Mouse (Mus musculus) myocyte (in vitro differentiated cells): ENCODE results near the gene Palmd. TPM values are rescaled to one million over a fixed set of nuclear protein-coding genes. Genes with fewer than 3 reads are reported as not detected.
A peak's percentile ranks its signal among the peaks of the same experiment; 100 is the strongest.

Experiments
- H3K27me3 ChIP-seq: one replicate; pipeline ENCODE4 v1.6.1; 2011; ENCODE audit not compliant: control insufficient read depth, insufficient read depth, insufficient read length
- H3K36me3 ChIP-seq: one replicate; pipeline ENCODE4 v1.6.1; 2011; ENCODE audit not compliant: control insufficient read depth, insufficient read depth
- H3K4me2 ChIP-seq: one replicate; pipeline ENCODE4 v1.6.1; 2011; ENCODE audit warnings: low read depth, control low read depth
- H3K4me3 ChIP-seq: one replicate; pipeline ENCODE4 v1.5.1; 2011; ENCODE audit warnings: mild to moderate bottlenecking, control low read depth, moderate library complexity
- H3K79me2 ChIP-seq: one replicate; pipeline ENCODE4 v1.6.1; 2011; ENCODE audit not compliant: control insufficient read depth, insufficient read depth
- H3ac ChIP-seq: one replicate; pipeline ENCODE4 v1.6.1; 2011; ENCODE audit not compliant: control insufficient read depth, insufficient read length
- CEBPB ChIP-seq: IDR thresholded peaks from 2 replicates; pipeline ENCODE4 v1.6.1; 2011; ENCODE audit warnings: mild to moderate bottlenecking, moderate library complexity; ENCODE audit not compliant: poor library complexity, insufficient read depth, severe bottlenecking
- E2F4 ChIP-seq: IDR thresholded peaks from one replicate; pipeline ENCODE4 v1.6.1; 2011; ENCODE audit warnings: mild to moderate bottlenecking, control low read depth, moderate library complexity; ENCODE audit not compliant: insufficient read depth
- MAX ChIP-seq: IDR thresholded peaks from one replicate; pipeline ENCODE4 v1.6.1; 2011; ENCODE audit warnings: low read depth, mild to moderate bottlenecking, control low read depth
- MYOD1 ChIP-seq, 3 experiments: IDR thresholded peaks; one replicate each; pipeline ENCODE4 v1.6.1; 2011; ENCODE audit warnings: control low read depth in 2 of 3, low read depth in 2 of 3, mild to moderate bottlenecking in 2 of 3, moderate library complexity in 1 of 3; ENCODE audit not compliant: insufficient read length in 2 of 3, control insufficient read depth in 1 of 3
- MYOG ChIP-seq, 3 experiments: IDR thresholded peaks; one replicate each; pipeline ENCODE4 v1.6.1; 2011; ENCODE audit warnings: control low read depth in 2 of 3, low read depth in 2 of 3, mild to moderate bottlenecking in 2 of 3; ENCODE audit not compliant: insufficient read length in 2 of 3, control insufficient read depth in 1 of 3, insufficient read depth in 1 of 3
- POLR2A ChIP-seq: IDR thresholded peaks from one replicate; pipeline ENCODE4 v1.6.1; 2011; ENCODE audit warnings: low read depth, mild to moderate bottlenecking, control low read depth, moderate library complexity; ENCODE audit not compliant: insufficient read length
- POLR2AphosphoS2 ChIP-seq: IDR thresholded peaks from one replicate; pipeline ENCODE4 v1.6.1; 2011; ENCODE audit warnings: low read depth, control low read depth; ENCODE audit not compliant: insufficient read length
- REST ChIP-seq: IDR thresholded peaks from one replicate; pipeline ENCODE4 v1.6.1; 2011; ENCODE audit warnings: mild to moderate bottlenecking, control low read depth, moderate library complexity; ENCODE audit not compliant: insufficient read depth, insufficient read length
- SRF ChIP-seq: IDR thresholded peaks from one replicate; pipeline ENCODE4 v1.6.1; 2011; ENCODE audit warnings: low read depth; ENCODE audit not compliant: control insufficient read depth, insufficient read length
- TCF12 ChIP-seq: IDR thresholded peaks from one replicate; pipeline ENCODE4 v1.6.1; 2011; ENCODE audit warnings: mild to moderate bottlenecking, control low read depth; ENCODE audit not compliant: poor library complexity, insufficient read depth, severe bottlenecking
- TCF3 ChIP-seq: IDR thresholded peaks from one replicate; pipeline ENCODE4 v1.6.1; 2011; ENCODE audit warnings: low read depth, control low read depth; ENCODE audit not compliant: insufficient read length
- USF1 ChIP-seq: IDR thresholded peaks from one replicate; pipeline ENCODE4 v1.6.1; 2011; ENCODE audit warnings: low read depth, mild to moderate bottlenecking, control low read depth, moderate library complexity
- polyA plus RNA-seq: library from polyadenylated mRNA; unstranded; fragments of >200 nt; fragmentation: generic; extraction: Trizol; gene quantifications from one replicate; pipeline ENCODE4 v1.2.1, GENCODE M21; 2012; ENCODE audit warnings: missing spikeins

The Palmd gene
- polyA plus RNA-seq, 1 experiment, result 0.36 TPM

- Histone ChIP-seq H3K4me2 (no peak overlapping the region), H3K27me3 (no peaks in the 10 kb centered on the region), H3ac (no peak overlapping the region), H3K79me2 (no peaks in the 10 kb centered on the region), H3K4me3 (no peak overlapping the region), H3K36me3 (no peaks in the 10 kb centered on the region)
- TF ChIP-seq TCF12 (no peak), REST (no peak), E2F4 (no peak), USF1 (no peak), MYOD1 (IDR thresholded peaks at IDR 0.05; ENCODE audit: control insufficient read depth in 1 of 3, insufficient read length in 2 of 3, low read depth in 2 of 3) (no peak), MAX (no peak)
Observed at GRCm38 (mm10) chr3:117001686-117002485, 33.1 kb upstream of the Palmd start.

DNA sequence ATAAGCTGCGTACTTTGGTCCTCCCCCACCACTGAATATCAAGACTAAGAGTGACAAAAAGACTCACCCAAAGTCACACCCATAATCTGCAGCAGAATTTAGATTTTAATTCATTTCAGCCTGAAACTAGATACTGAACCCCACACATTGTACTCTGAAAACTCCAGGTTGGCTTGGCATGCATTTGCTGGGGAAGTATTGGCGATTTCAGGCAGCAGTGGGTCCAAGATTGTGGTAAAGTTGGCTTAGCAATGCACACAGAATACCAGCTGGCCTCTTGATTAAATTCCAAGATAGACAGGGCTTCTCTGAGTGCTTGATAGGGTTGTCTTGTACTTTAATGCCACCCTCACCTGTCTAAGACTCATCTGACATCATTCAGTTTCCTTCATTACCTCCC is 24.2 kb upstream of the Palmd start:
- Histone ChIP-seq H3ac (no peak overlapping the region), H3K79me2 (no peaks in the 10 kb centered on the region)
- TF ChIP-seq MYOG (IDR thresholded peaks at IDR 0.05; ENCODE audit: control insufficient read depth in 1 of 3, insufficient read depth in 1 of 3, insufficient read length in 2 of 3, low read depth in 2 of 3) (peak in 1 of 3 experiments; percentile 13), CEBPB (no peak), POLR2AphosphoS2 (no peak)

GRCm38 (mm10) chr3:116991180-116991579 is 22.4 kb upstream of the Palmd start:
- Histone ChIP-seq H3K4me3 (no peak overlapping the region), H3K27me3 (no peaks in the 10 kb centered on the region), H3K79me2 (no peaks in the 10 kb centered on the region), H3ac (no peak overlapping the region), H3K36me3 (no peaks in the 10 kb centered on the region), H3K4me2 (no peak overlapping the region)
- TF ChIP-seq CEBPB (peak; percentile 82), POLR2AphosphoS2 (no peak)

More for the DNA sequence above, 24.2 kb upstream of the Palmd start:
- H3K27me3 ChIP-seq, result no peaks in the 10 kb centered on the region
- peak overlapping the region; percentile 12 for H3K4me2 ChIP-seq
- H3K4me3 ChIP-seq, result no peak overlapping the region
- no peaks in the 10 kb centered on the region for H3K36me3 ChIP-seq

GRCm38 (mm10) chr3:116988221-116988620 is 19.4 kb upstream of the Palmd start:
- H3K27me3 ChIP-seq, result no peaks in the 10 kb centered on the region
- no peaks in the 10 kb centered on the region for H3K79me2 ChIP-seq
- H3K36me3 ChIP-seq, result no peaks in the 10 kb centered on the region
- TF ChIP-seq MYOG (IDR thresholded peaks at IDR 0.05; ENCODE audit: control insufficient read depth in 1 of 3, insufficient read depth in 1 of 3, insufficient read length in 2 of 3, low read depth in 2 of 3), result no peak
- no peak for TF ChIP-seq REST
- no peak for TF ChIP-seq POLR2A
- TF ChIP-seq TCF12, result no peak
- no peak for TF ChIP-seq TCF3
- TF ChIP-seq MYOD1 (IDR thresholded peaks at IDR 0.05; ENCODE audit: control insufficient read depth in 1 of 3, insufficient read length in 2 of 3, low read depth in 2 of 3), result no peak
- no peak for TF ChIP-seq CEBPB
- no peak for TF ChIP-seq SRF
- TF ChIP-seq USF1, result no peak
- no peak for TF ChIP-seq E2F4
- no peak overlapping the region for H3K4me3 ChIP-seq
- H3ac ChIP-seq, result no peak overlapping the region
- H3K4me2 ChIP-seq, result no peak overlapping the region

- Histone ChIP-seq H3K4me3 (no peak overlapping the region), H3ac (no peak overlapping the region), H3K79me2 (no peaks in the 10 kb centered on the region), H3K4me2 (no peak overlapping the region), H3K27me3 (no peaks in the 10 kb centered on the region), H3K36me3 (no peaks in the 10 kb centered on the region)
- no peak for TF ChIP-seq CEBPB
Observed at GRCm38 (mm10) chr3:116986451-116986850, 17.7 kb upstream of the Palmd start.

- Histone ChIP-seq H3K4me2 (no peak overlapping the region), H3K36me3 (no peaks in the 10 kb centered on the region), H3K4me3 (no peak overlapping the region), H3K79me2 (no peaks in the 10 kb centered on the region), H3ac (no peak overlapping the region), H3K27me3 (no peaks in the 10 kb centered on the region)
- TF ChIP-seq TCF3, result no peak
- no peak for TF ChIP-seq POLR2A
- TF ChIP-seq E2F4, result no peak
- TF ChIP-seq REST, result no peak
- TF ChIP-seq USF1, result no peak
- TF ChIP-seq SRF, result no peak
- no peak for TF ChIP-seq TCF12
- no peak for TF ChIP-seq CEBPB
- no peak for TF ChIP-seq MAX
- TF ChIP-seq MYOG (IDR thresholded peaks at IDR 0.05; ENCODE audit: control insufficient read depth in 1 of 3, insufficient read depth in 1 of 3, insufficient read length in 2 of 3, low read depth in 2 of 3), result no peak
- no peak for TF ChIP-seq MYOD1 (IDR thresholded peaks at IDR 0.05; ENCODE audit: control insufficient read depth in 1 of 3, insufficient read length in 2 of 3, low read depth in 2 of 3)
- TF ChIP-seq POLR2AphosphoS2, result no peak
Observed at GRCm38 (mm10) chr3:116985741-116986140, 17.0 kb upstream of the Palmd start.
